Mouse (Mus musculus) CD4-positive, CD25-positive, alpha-beta regulatory T cell, adult 9 weeks (primary cell): ENCODE results near the gene Zfp558. TPM values are rescaled to one million over a fixed set of nuclear protein-coding genes. Genes with fewer than 3 reads are reported as not detected.

Source experiments
- polyA plus RNA-seq: library from polyadenylated mRNA; unstranded; fragments of 100-300 nt; shearing (Covaris generic); gene quantifications from one replicate; pipeline ENCODE4 v1.2.1, GENCODE M21; 2017

Zfp558 gene
- polyA plus RNA-seq: 3.7 TPM

DNA sequence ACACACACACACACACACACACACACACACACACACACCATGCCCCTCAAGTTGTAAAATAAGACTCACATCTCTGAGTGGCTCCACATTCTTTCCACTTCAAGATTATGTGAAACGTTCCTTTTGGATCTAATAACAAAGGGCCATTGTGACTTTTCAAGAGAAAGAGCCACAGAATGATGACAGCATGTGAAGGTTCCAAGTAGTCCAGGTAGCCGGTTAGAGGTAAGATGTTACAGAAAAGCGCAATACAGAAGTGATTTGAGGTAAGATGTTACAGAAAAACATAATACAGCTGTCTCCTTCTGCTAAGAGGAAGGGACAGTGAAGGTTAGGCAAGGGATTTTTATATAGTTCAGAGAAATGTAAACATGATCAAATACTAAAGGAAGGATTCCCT, at the start of gene Zfp558, which contains the start of gene Mbd3l1:
Gene Zfp558, minus strand, starts transcription at position 101 of the 400 bp plus-strand sequence.
Gene Mbd3l1, plus strand, starts transcription at position 192 of the 400 bp plus-strand sequence.

DNA sequence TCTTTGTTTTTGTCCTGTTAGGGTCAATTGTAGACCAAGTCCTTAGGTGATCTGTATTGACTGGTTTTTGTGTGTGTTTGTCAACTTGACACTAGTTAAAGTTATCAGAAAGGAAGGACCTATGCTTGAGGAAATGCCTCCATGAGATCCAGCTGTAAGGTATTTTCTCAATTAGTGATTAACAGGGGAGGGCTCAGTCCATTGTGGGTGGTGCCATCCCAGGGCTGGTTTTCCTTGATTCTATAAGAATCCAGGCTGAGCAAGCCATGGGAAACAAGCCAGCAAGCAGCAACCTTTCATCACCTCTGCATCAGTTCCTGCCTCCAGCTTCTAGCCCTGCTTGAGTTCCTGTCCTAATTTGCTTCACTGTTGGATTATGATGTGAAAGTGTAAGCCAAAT, 47.7 kb downstream of the Zfp558 start, which contains the start of gene Mbd3l2:
Gene Mbd3l2, plus strand, starts transcription at position 301 of the 400 bp plus-strand sequence.

Other genes starting within 250 kb of the Zfp558 start
- 134 TPM for gene Chordc1, start 186.1 kb downstream of the Zfp558 start, polyA plus RNA-seq
- 0.20 TPM for gene Naalad2, start 75.3 kb downstream of the Zfp558 start, polyA plus RNA-seq
- gene Ubtfl1, start 73.8 kb downstream of the Zfp558 start, polyA plus RNA-seq: 0.11 TPM
- gene Mbd3l2, start 47.6 kb downstream of the Zfp558 start, polyA plus RNA-seq: not detected
- gene Mbd3l1, start 91 bp upstream of the Zfp558 start, polyA plus RNA-seq: not detected
- gene Muc16, start 196.3 kb upstream of the Zfp558 start, polyA plus RNA-seq: 0.46 TPM